Mouse (Mus musculus) liver, embryonic 15.5 days (tissue): ENCODE data around the gene Insr. TPM values are rescaled to one million over a fixed set of nuclear protein-coding genes. Genes with fewer than 3 reads are reported as not detected.

Source experiments
- ATAC-seq: fragments of 200-750 bp; cut with Nextera tagmentation; 2 replicates; pipeline ENCODE4 v1.8.0; 2017; ENCODE audit warnings: moderate number of reproducible peaks, mild to moderate bottlenecking, moderate library complexity; ENCODE audit not compliant: insufficient read depth
- H3K27ac ChIP-seq: fragments of 300-500 bp; sonication (generic); replicated peaks from 2 replicates; pipeline ENCODE4 v1.5.1; 2015; ENCODE audit warnings: mild to moderate bottlenecking, inconsistent platforms
- H3K27me3 ChIP-seq: fragments of 300-500 bp; sonication (generic); 2 replicates; pipeline ENCODE4 v1.6.1; 2015; ENCODE audit warnings: mild to moderate bottlenecking, inconsistent platforms
- H3K36me3 ChIP-seq: fragments of 300-500 bp; sonication (generic); replicated peaks from 2 replicates; pipeline ENCODE4 v1.6.1; 2015; ENCODE audit warnings: moderate library complexity, mild to moderate bottlenecking, inconsistent platforms
- H3K4me1 ChIP-seq: fragments of 300-500 bp; sonication (generic); replicated peaks from 2 replicates; pipeline ENCODE4 v1.6.1; 2015; ENCODE audit warnings: inconsistent platforms
- H3K4me2 ChIP-seq: fragments of 300-500 bp; sonication (generic); 2 replicates; pipeline ENCODE4 v1.6.1; 2015; ENCODE audit warnings: moderate library complexity, mild to moderate bottlenecking, inconsistent platforms
- H3K4me3 ChIP-seq: fragments of 300-500 bp; sonication (generic); replicated peaks from 2 replicates; pipeline ENCODE4 v1.5.1; 2015; ENCODE audit warnings: mild to moderate bottlenecking, inconsistent platforms
- H3K9ac ChIP-seq: fragments of 300-500 bp; sonication (generic); 2 replicates; pipeline ENCODE4 v1.6.1; 2015; ENCODE audit warnings: moderate library complexity, mild to moderate bottlenecking, inconsistent platforms
- H3K9me3 ChIP-seq: fragments of 300-500 bp; sonication (generic); replicated peaks from 2 replicates; pipeline ENCODE4 v1.6.1; 2016; ENCODE audit warnings: inconsistent platforms
- WGBS: fragments of 180-500 bp; shearing (Covaris S2); methylation state at CpG from one replicate; pipeline ENCODE4 v1.1.7; 2015; ENCODE audit warnings: mixed read lengths; ENCODE audit not compliant: insufficient replicate concordance; 5-methylcytosine and 5-hydroxymethylcytosine counted together
- polyA plus RNA-seq: library from polyadenylated mRNA; unstranded; fragments of >200 nt; fragmentation: Nextera tagmentation; extraction: Ambion mirVana; gene quantifications from 2 replicates; pipeline ENCODE4 v1.2.1, GENCODE M21; 2015

The Insr gene
- polyA plus RNA-seq, 1 experiment from 2014 or later = 20.5 TPM

- Histone ChIP-seq H3K4me3 (no peak overlapping the region), H3K9me3 (no peaks in the 10 kb centered on the region), H3K27ac (peak overlapping the region; percentile 33; the same call in 1 of the 2 replicates), H3K9ac (no peak overlapping the region), H3K4me2 (peak overlapping the region; percentile 86), H3K36me3 (no peaks in the 10 kb centered on the region), H3K4me1 (peaks cover 69% of the 10 kb centered on the region), H3K27me3 (no peaks in the 10 kb centered on the region)
- ATAC-seq = no peak
- 76% methylated on average over 12 of the region's 12 CpGs for WGBS
Observed at GRCm38 (mm10) chr8:3219921-3220411, 59.5 kb downstream of the Insr start.

GRCm38 (mm10) chr8:3219266-3219665, 60.2 kb downstream of the Insr start:
- no peak overlapping the region for H3K4me2 ChIP-seq
- H3K9ac ChIP-seq = no peak overlapping the region
- no peak for ATAC-seq
- peaks cover 74% of the 10 kb centered on the region for H3K4me1 ChIP-seq
- no peaks in the 10 kb centered on the region for H3K9me3 ChIP-seq
- no peaks in the 10 kb centered on the region for H3K27me3 ChIP-seq
- no peaks in the 10 kb centered on the region for H3K36me3 ChIP-seq
- H3K4me3 ChIP-seq = no peak overlapping the region
- H3K27ac ChIP-seq = no peak overlapping the region
- 42% methylated on average over 3 of the region's 3 CpGs for WGBS

- H3K27ac ChIP-seq = no peak overlapping the region
- peaks cover 56% of the 10 kb centered on the region for H3K4me1 ChIP-seq
Observed at GRCm38 (mm10) chr8:3216541-3217092, 62.8 kb downstream of the Insr start.

GRCm38 (mm10) chr8:3215561-3215960, 63.9 kb downstream of the Insr start:
- Histone ChIP-seq H3K36me3 (peaks cover 4% of the 10 kb centered on the region; the same call in 1 of the 2 replicates), H3K9me3 (no peaks in the 10 kb centered on the region), H3K4me3 (no peak overlapping the region), H3K4me2 (no peak overlapping the region), H3K27ac (peak overlapping the region; percentile 48; the same call in 1 of the 2 replicates), H3K4me1 (peaks cover 47% of the 10 kb centered on the region), H3K27me3 (no peaks in the 10 kb centered on the region), H3K9ac (no peak overlapping the region)
- ATAC-seq = peak; percentile 58

More at GRCm38 (mm10) chr8:3216541-3217092, 62.8 kb downstream of the Insr start:
- Histone ChIP-seq H3K27me3 (no peaks in the 10 kb centered on the region), H3K4me2 (no peak overlapping the region), H3K9me3 (no peaks in the 10 kb centered on the region), H3K9ac (no peak overlapping the region), H3K4me3 (no peak overlapping the region), H3K36me3 (no peaks in the 10 kb centered on the region; the same call in 1 of the 2 replicates)
- 57% methylated on average over 4 of the region's 4 CpGs for WGBS
- ATAC-seq = no peak

GRCm38 (mm10) chr8:3214601-3215000, 64.8 kb downstream of the Insr start:
- Histone ChIP-seq H3K27me3 (no peaks in the 10 kb centered on the region), H3K9me3 (no peaks in the 10 kb centered on the region), H3K4me1 (peaks cover 39% of the 10 kb centered on the region), H3K9ac (no peak overlapping the region), H3K36me3 (peaks cover 10% of the 10 kb centered on the region; the same call in 1 of the 2 replicates), H3K4me2 (no peak overlapping the region), H3K27ac (peak overlapping the region; percentile 48; the same call in 1 of the 2 replicates), H3K4me3 (no peak overlapping the region)
- WGBS = 67% methylated on average over 1 of the region's 1 CpGs
- ATAC-seq = no peak

- 73% methylated on average over 9 of the region's 9 CpGs for WGBS
- no peak overlapping the region for H3K9ac ChIP-seq
- peaks cover 23% of the 10 kb centered on the region; the same call in 1 of the 2 replicates for H3K36me3 ChIP-seq
- H3K27me3 ChIP-seq = no peaks in the 10 kb centered on the region
- ATAC-seq = no peak
- no peak overlapping the region for H3K27ac ChIP-seq
- H3K4me2 ChIP-seq = no peak overlapping the region
- no peaks in the 10 kb centered on the region for H3K9me3 ChIP-seq
- H3K4me3 ChIP-seq = no peak overlapping the region
- peaks cover 18% of the 10 kb centered on the region for H3K4me1 ChIP-seq
Observed at GRCm38 (mm10) chr8:3211456-3211855, 68.0 kb downstream of the Insr start.

GRCm38 (mm10) chr8:3209960-3210359, 69.5 kb downstream of the Insr start:
- Histone ChIP-seq H3K36me3 (peaks cover 33% of the 10 kb centered on the region), H3K4me2 (no peak overlapping the region), H3K9ac (no peak overlapping the region), H3K27me3 (no peaks in the 10 kb centered on the region), H3K4me1 (peaks cover 9% of the 10 kb centered on the region), H3K9me3 (no peaks in the 10 kb centered on the region), H3K4me3 (no peak overlapping the region), H3K27ac (no peak overlapping the region)
- 69% methylated on average over 3 of the region's 3 CpGs for WGBS
- no peak for ATAC-seq

GRCm38 (mm10) chr8:3209268-3209667, 70.1 kb downstream of the Insr start:
- peaks cover 40% of the 10 kb centered on the region for H3K36me3 ChIP-seq
- H3K4me2 ChIP-seq = no peak overlapping the region
- 53% methylated on average over 3 of the region's 3 CpGs for WGBS
- no peak overlapping the region for H3K27ac ChIP-seq
- 0 out of 2 replicates have a peak, but pooled peaks cover 2% of the 10 kb centered on the region for H3K4me1 ChIP-seq
- ATAC-seq = no peak
- H3K9me3 ChIP-seq = no peaks in the 10 kb centered on the region
- H3K9ac ChIP-seq = no peak overlapping the region
- H3K4me3 ChIP-seq = no peak overlapping the region
- H3K27me3 ChIP-seq = no peaks in the 10 kb centered on the region

- Histone ChIP-seq H3K36me3 (peaks cover 45% of the 10 kb centered on the region), H3K9ac (no peak overlapping the region), H3K9me3 (no peaks in the 10 kb centered on the region), H3K4me3 (no peak overlapping the region), H3K27me3 (no peaks in the 10 kb centered on the region), H3K4me2 (no peak overlapping the region), H3K4me1 (0 out of 2 replicates have a peak, but pooled peaks cover 2% of the 10 kb centered on the region), H3K27ac (no peak overlapping the region)
- ATAC-seq = no peak
Observed at GRCm38 (mm10) chr8:3208729-3209128, 70.7 kb downstream of the Insr start.

GRCm38 (mm10) chr8:3204758-3205443, 74.5 kb downstream of the Insr start:
- no peak for ATAC-seq
- 57% methylated on average over 3 of the region's 3 CpGs for WGBS
- H3K9me3 ChIP-seq = no peaks in the 10 kb centered on the region
- H3K27ac ChIP-seq = no peak overlapping the region
- no peaks in the 10 kb centered on the region for H3K27me3 ChIP-seq
- peaks cover 65% of the 10 kb centered on the region for H3K36me3 ChIP-seq
- no peak overlapping the region for H3K4me3 ChIP-seq
- H3K4me2 ChIP-seq = no peak overlapping the region
- H3K9ac ChIP-seq = no peak overlapping the region
- H3K4me1 ChIP-seq = 0 out of 2 replicates have a peak, but pooled peaks cover 2% of the 10 kb centered on the region

GRCm38 (mm10) chr8:3202792-3203191, 76.6 kb downstream of the Insr start:
- ATAC-seq = no peak
- Histone ChIP-seq H3K4me3 (no peak overlapping the region), H3K9ac (no peak overlapping the region), H3K27ac (no peak overlapping the region), H3K27me3 (no peaks in the 10 kb centered on the region), H3K4me2 (no peak overlapping the region), H3K36me3 (peaks cover 65% of the 10 kb centered on the region), H3K4me1 (no peaks in the 10 kb centered on the region), H3K9me3 (no peaks in the 10 kb centered on the region)
- WGBS = 80% methylated on average over 7 of the region's 7 CpGs
